Mouse (Mus musculus) urinary bladder, postnatal 36 days (tissue): ENCODE data around the gene H2-M5.
"Not testable (repeated sequence)": the region's sequence is repeated elsewhere in the genome, so short reads cannot be mapped to it uniquely, and the experiment has no call there.

Source experiments
- DNase-seq, 2 experiments: peaks; one replicate each; pipeline ENCODE4 v3.0.0; 2022; ENCODE audit warnings: low spot score in 2 of 2, mixed read lengths in 1 of 2

H2-M5 gene

GRCm38 (mm10) chr17:36993770-36994325 lies 4.5 kb upstream of the H2-M5 start:
- DNase-seq: no peak

- no peak for DNase-seq
Observed at GRCm38 (mm10) chr17:36992336-36993104, 3.2 kb upstream of the H2-M5 start.

GRCm38 (mm10) chr17:36990630-36991029 lies 1.3 kb upstream of the H2-M5 start:
- not testable (repeated sequence) for DNase-seq

GRCm38 (mm10) chr17:36988475-36988874 lies 862 bp downstream of the H2-M5 start:
- no peak for DNase-seq

- DNase-seq: no peak
Observed at GRCm38 (mm10) chr17:36982253-36983155, 6.8 kb downstream of the H2-M5 start.

GRCm38 (mm10) chr17:36981845-36982244 lies 7.5 kb downstream of the H2-M5 start:
- no peak for DNase-seq

GRCm38 (mm10) chr17:36981221-36981813 lies 8.0 kb downstream of the H2-M5 start, which contains the start of gene 2410137M14Rik:
TSS of gene 2410137M14Rik (minus strand) at chr17:36981237.
- no peak for DNase-seq

GRCm38 (mm10) chr17:36973271-36973787 lies 16.0 kb downstream of the H2-M5 start:
- DNase-seq: no peak

- no peak for DNase-seq
Observed at GRCm38 (mm10) chr17:36972791-36973190, 16.5 kb downstream of the H2-M5 start.

GRCm38 (mm10) chr17:36971172-36971850 lies 18.0 kb downstream of the H2-M5 start:
- no peak for DNase-seq

- DNase-seq: no peak
Observed at GRCm38 (mm10) chr17:36970316-36970890, 18.9 kb downstream of the H2-M5 start.

- no peak for DNase-seq
Observed at GRCm38 (mm10) chr17:36966875-36967274, 22.5 kb downstream of the H2-M5 start.

GRCm38 (mm10) chr17:36961125-36961524 lies 28.2 kb downstream of the H2-M5 start:
- no peak for DNase-seq

- no peak for DNase-seq
Observed at GRCm38 (mm10) chr17:36958884-36959283, 30.5 kb downstream of the H2-M5 start.

- DNase-seq: peak; percentile 87 to 93
Observed at GRCm38 (mm10) chr17:36957999-36958743, 31.2 kb downstream of the H2-M5 start, which contains the start of the genes Znrd1 and Znrd1as. TSS of gene Znrd1 (minus strand) at chr17:36958559. TSS of gene Znrd1as (plus strand) at chr17:36958592.

GRCm38 (mm10) chr17:36953062-36953461 lies 36.3 kb downstream of the H2-M5 start:
- DNase-seq: no peak

GRCm38 (mm10) chr17:36952631-36953030 lies 36.7 kb downstream of the H2-M5 start:
- DNase-seq: no peak

GRCm38 (mm10) chr17:36950981-36951947 lies 38.1 kb downstream of the H2-M5 start, which contains the start of gene Ppp1r11:
TSS of gene Ppp1r11 (minus strand) at chr17:36951741.
- DNase-seq: peak; percentile 91 to 96
